Mouse (Mus musculus) G1E (cell line): ENCODE measurements around the gene Herc1. TPM values are rescaled to one million over a fixed set of nuclear protein-coding genes. Genes with fewer than 3 reads are reported as not detected.

Experiments
- ATAC-seq: 2 replicates; pipeline ENCODE4 v1.8.0; 2016; ENCODE audit warnings: mild to moderate bottlenecking; ENCODE audit not compliant: insufficient number of reproducible peaks, poor library complexity, low FRiP score, severe bottlenecking; ENCODE audit errors: extremely low read depth
- DNase-seq: peaks from one replicate; pipeline ENCODE4 v3.0.0; 2012; ENCODE audit warnings: low spot score
- H3K27me3 ChIP-seq: 2 replicates; pipeline ENCODE4 v1.6.1; 2012; ENCODE audit warnings: mild to moderate bottlenecking, low read length, inconsistent platforms; ENCODE audit not compliant: insufficient read depth
- H3K36me3 ChIP-seq: replicated peaks from 2 replicates; pipeline ENCODE3; 2012; ENCODE audit warnings: mild to moderate bottlenecking, inconsistent platforms
- H3K4me1 ChIP-seq: 2 replicates; pipeline ENCODE4 v1.6.1; 2012; ENCODE audit warnings: low read depth, low read length, inconsistent platforms, mixed read lengths; ENCODE audit not compliant: insufficient read depth
- H3K4me3 ChIP-seq: 2 replicates; pipeline ENCODE4 v1.5.1; 2012; ENCODE audit warnings: low read depth, mild to moderate bottlenecking, inconsistent platforms, low read length, moderate library complexity, mixed read lengths
- H3K9me3 ChIP-seq: replicated peaks from 2 replicates; pipeline ENCODE4 v1.6.1; 2012; ENCODE audit warnings: inconsistent platforms
- CTCF ChIP-seq: IDR thresholded peaks from 2 replicates; pipeline ENCODE4 v1.5.1; 2012; ENCODE audit warnings: low read depth, low read length, inconsistent platforms, mixed read lengths
- GATA1 ChIP-seq: IDR thresholded peaks from 2 replicates; pipeline ENCODE4 v1.6.1; 2012; ENCODE audit warnings: borderline replicate concordance, low read length, inconsistent platforms, mixed read lengths
- GATA2 ChIP-seq: IDR thresholded peaks from 2 replicates; pipeline ENCODE4 v1.6.1; 2012; ENCODE audit warnings: low read depth, low read length, inconsistent platforms, borderline replicate concordance
- POLR2AphosphoS5 ChIP-seq: IDR thresholded peaks from 2 replicates; pipeline ENCODE4 v1.6.1; 2012; ENCODE audit warnings: low read depth, low read length, inconsistent platforms; ENCODE audit not compliant: insufficient replicate concordance
- TAL1 ChIP-seq: conservative IDR thresholded peaks from 2 replicates; pipeline ENCODE4 v1.6.1; 2012; ENCODE audit warnings: low read depth, low read length, inconsistent platforms, mixed read lengths
- polyA plus RNA-seq: library from polyadenylated mRNA; stranded (reverse); fragments of >175 nt; gene quantifications from 2 replicates; pipeline ENCODE4 v1.2.3, GENCODE M21; 2012
- total RNA-seq, 2 experiments: library from RNA; stranded (forward) in 1 of 2; stranded (reverse) in 1 of 2; fragments of 200-1000 nt in 1 of 2; fragments of >200 nt in 1 of 2; fragmentation: Nextera tagmentation in 1 of 2; gene quantifications; 2 replicates each; pipeline ENCODE4 v1.2.3; 2014 to 2017

The Herc1 gene
- total and polyA plus RNA-seq, 3 experiments = 7.0 to 160 (median 105) TPM

- DNase-seq (no peak), ATAC-seq (no peak)
- H3K9me3 ChIP-seq = no peaks in the 10 kb centered on the region
- H3K36me3 ChIP-seq = no peaks in the 10 kb centered on the region
- no peaks in the 10 kb centered on the region; the same call in 1 of the 2 replicates for H3K4me1 ChIP-seq
- H3K4me3 ChIP-seq = no peak overlapping the region
- peaks cover 24% of the 10 kb centered on the region; the same call in 1 of the 2 replicates for H3K27me3 ChIP-seq
- no peak for TF ChIP-seq GATA2
- no peak for TF ChIP-seq POLR2AphosphoS5
- no peak for TF ChIP-seq CTCF
- TF ChIP-seq TAL1 = no peak
- TF ChIP-seq GATA1 = no peak
Measured at GRCm38 (mm10) chr9:66331548-66331947, 18.7 kb upstream of the Herc1 start.

GRCm38 (mm10) chr9:66332393-66332792, 17.9 kb upstream of the Herc1 start:
- ATAC-seq (no peak), DNase-seq (no peak)
- no peaks in the 10 kb centered on the region for H3K9me3 ChIP-seq
- H3K4me3 ChIP-seq = no peak overlapping the region
- H3K27me3 ChIP-seq = peaks cover 26% of the 10 kb centered on the region; the same call in 1 of the 2 replicates
- TF ChIP-seq TAL1 = no peak
- TF ChIP-seq GATA2 = no peak
- no peak for TF ChIP-seq CTCF
- TF ChIP-seq POLR2AphosphoS5 = no peak
- TF ChIP-seq GATA1 = no peak
- H3K4me1 ChIP-seq = no peaks in the 10 kb centered on the region; the same call in 1 of the 2 replicates
- H3K36me3 ChIP-seq = no peaks in the 10 kb centered on the region

GRCm38 (mm10) chr9:66337280-66337679, 13.0 kb upstream of the Herc1 start:
- H3K36me3 ChIP-seq = no peaks in the 10 kb centered on the region
- no peak for TF ChIP-seq POLR2AphosphoS5
- TF ChIP-seq GATA2 = no peak
- no peak for TF ChIP-seq GATA1
- no peak for TF ChIP-seq CTCF
- no peak for TF ChIP-seq TAL1
- H3K4me1 ChIP-seq = peaks cover 23% of the 10 kb centered on the region
- peaks cover 26% of the 10 kb centered on the region; the same call in 1 of the 2 replicates for H3K27me3 ChIP-seq
- ATAC-seq = no peak
- H3K4me3 ChIP-seq = no peak overlapping the region
- H3K9me3 ChIP-seq = no peaks in the 10 kb centered on the region
- DNase-seq = no peak

- TF ChIP-seq CTCF (no peak), GATA2 (no peak), GATA1 (no peak), POLR2AphosphoS5 (no peak), TAL1 (no peak)
- H3K4me1 ChIP-seq = peaks cover 23% of the 10 kb centered on the region
- ATAC-seq = no peak
- no peak overlapping the region for H3K4me3 ChIP-seq
- no peaks in the 10 kb centered on the region for H3K36me3 ChIP-seq
- DNase-seq = no peak
- H3K27me3 ChIP-seq = peaks cover 18% of the 10 kb centered on the region; the same call in 1 of the 2 replicates
- no peaks in the 10 kb centered on the region for H3K9me3 ChIP-seq
Measured at GRCm38 (mm10) chr9:66338005-66338782, 12.1 kb upstream of the Herc1 start.

- no peaks in the 10 kb centered on the region for H3K36me3 ChIP-seq
- H3K4me1 ChIP-seq = peaks cover 23% of the 10 kb centered on the region
- DNase-seq (no peak), ATAC-seq (no peak)
- TF ChIP-seq GATA1 (no peak), TAL1 (no peak), POLR2AphosphoS5 (no peak), CTCF (no peak), GATA2 (no peak)
- H3K27me3 ChIP-seq = peaks cover 8% of the 10 kb centered on the region; the same call in 1 of the 2 replicates
- H3K9me3 ChIP-seq = no peaks in the 10 kb centered on the region
- no peak overlapping the region for H3K4me3 ChIP-seq
Measured at GRCm38 (mm10) chr9:66339714-66340113, 10.5 kb upstream of the Herc1 start.

GRCm38 (mm10) chr9:66340394-66341094, 9.7 kb upstream of the Herc1 start:
- H3K27me3 ChIP-seq = peaks cover 7% of the 10 kb centered on the region; the same call in 1 of the 2 replicates
- no peaks in the 10 kb centered on the region for H3K36me3 ChIP-seq
- peak overlapping the region; percentile 36; the same call in 1 of the 2 replicates for H3K4me3 ChIP-seq
- H3K9me3 ChIP-seq = no peaks in the 10 kb centered on the region
- peak; percentile 32; the same call in 1 of the 2 replicates for TF ChIP-seq TAL1
- TF ChIP-seq CTCF = no peak
- ATAC-seq (peak; percentile 63), DNase-seq (peak; percentile 16)
- H3K4me1 ChIP-seq = peaks cover 25% of the 10 kb centered on the region
